Mouse (Mus musculus) ES-Bruce4 (cell line): Measurements from ENCODE around the gene Polr3e.

Experiments
- CTCF ChIP-seq: IDR thresholded peaks from one replicate; pipeline ENCODE4 v1.8.1; 2011; ENCODE audit warnings: low read depth, low read length
- POLR2A ChIP-seq: IDR thresholded peaks from one replicate; pipeline ENCODE4 v1.8.1; 2011; ENCODE audit warnings: low read length; ENCODE audit not compliant: insufficient read depth

- no peak for TF ChIP-seq POLR2A
- TF ChIP-seq CTCF = no peak
These were observed 44.5 kb upstream of the Polr3e start for GRCm38 (mm10) chr7:120873083-120873482.
